Mouse (Mus musculus) lung, postnatal 0 days (tissue): Measurements from ENCODE around the gene Olfr653. TPM values are rescaled to one million over a fixed set of nuclear protein-coding genes. Genes with fewer than 3 reads are reported as not detected.

Source experiments
- ATAC-seq: fragments of 200-750 bp; cut with Nextera tagmentation; 2 replicates; pipeline ENCODE4 v1.8.0; 2017; ENCODE audit warnings: moderate library complexity
- DNase-seq: peaks from one replicate; pipeline ENCODE4 v3.0.0-alpha.2; 2016; ENCODE audit warnings: low spot score
- H3K27ac ChIP-seq: fragments of 300-500 bp; sonication (generic); 2 replicates; pipeline ENCODE4 v1.5.1; 2014; ENCODE audit warnings: antibody characterized with exemption, mild to moderate bottlenecking, low read length, mixed read lengths
- H3K27me3 ChIP-seq: fragments of 300-500 bp; sonication (generic); replicated peaks from 2 replicates; pipeline ENCODE4 v1.6.1; 2014; ENCODE audit warnings: low read length, mixed read lengths; ENCODE audit not compliant: insufficient read depth
- H3K36me3 ChIP-seq: fragments of 300-500 bp; sonication (generic); 2 replicates; pipeline ENCODE4 v1.6.1; 2014; ENCODE audit warnings: low read length, mixed read lengths; ENCODE audit not compliant: insufficient read depth
- H3K4me1 ChIP-seq: fragments of 300-500 bp; sonication (generic); 2 replicates; pipeline ENCODE4 v1.6.1; 2014; ENCODE audit warnings: antibody characterized with exemption, low read depth, low read length, mixed read lengths; ENCODE audit not compliant: insufficient read depth
- H3K4me2 ChIP-seq: fragments of 300-500 bp; sonication (generic); replicated peaks from 2 replicates; pipeline ENCODE4 v1.6.1; 2014; ENCODE audit warnings: low read depth, mild to moderate bottlenecking, low read length, moderate library complexity, mixed read lengths
- H3K4me3 ChIP-seq: fragments of 300-500 bp; sonication (generic); 2 replicates; pipeline ENCODE4 v1.5.1; 2014; ENCODE audit warnings: low read depth, low read length
- H3K9ac ChIP-seq: fragments of 300-500 bp; sonication (generic); replicated peaks from 2 replicates; pipeline ENCODE4 v1.6.1; 2014; ENCODE audit warnings: low read depth, mild to moderate bottlenecking
- H3K9me3 ChIP-seq: fragments of 300-500 bp; sonication (generic); 2 replicates; pipeline ENCODE4 v1.6.1; 2016; ENCODE audit warnings: low read length, mixed read lengths
- CTCF ChIP-seq: IDR thresholded peaks from 2 replicates; pipeline ENCODE4 v1.5.1; 2016; ENCODE audit warnings: antibody characterized with exemption, mild to moderate bottlenecking
- EP300 ChIP-seq: IDR thresholded peaks from 2 replicates; pipeline ENCODE4 v1.6.1; 2016; ENCODE audit warnings: antibody characterized with exemption, mild to moderate bottlenecking, control low read depth
- WGBS: fragments of 180-500 bp; shearing (Covaris S2); extraction: QIAGEN DNeasy Blood & Tissue Kit; methylation state at CpG from one replicate; pipeline ENCODE4 v1.1.7; 2014; 5-methylcytosine and 5-hydroxymethylcytosine counted together
- polyA plus RNA-seq: library from polyadenylated mRNA; unstranded; fragments of >200 nt; fragmentation: Nextera tagmentation; extraction: Ambion mirVana; gene quantifications from 2 replicates; pipeline ENCODE4 v1.2.1, GENCODE M21; 2015

Olfr653 gene
- polyA plus RNA-seq, 1 experiment from 2014 or later = not detected

DNA sequence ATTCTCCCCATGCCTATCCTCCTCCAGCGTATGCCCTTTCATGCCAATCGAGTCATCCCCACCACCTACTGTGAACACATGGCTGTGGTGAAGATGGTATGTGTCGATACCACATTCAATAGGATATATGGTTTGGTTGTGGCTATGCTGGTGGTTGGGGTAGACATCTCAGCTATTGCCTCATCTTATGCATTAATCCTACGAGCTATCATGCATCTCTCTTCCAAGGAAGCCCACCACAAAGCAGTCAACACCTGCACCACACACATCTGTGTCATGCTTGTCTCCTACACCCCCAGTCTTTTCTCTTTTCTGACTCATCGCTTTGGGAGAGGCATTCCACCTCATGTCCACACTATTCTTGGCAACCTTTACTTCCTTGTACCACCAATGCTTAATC lies 11.2 kb downstream of the Olfr653 start:
- no peak overlapping the region for H3K27ac ChIP-seq
- WGBS = 74% methylated on average over 5 of the region's 5 CpGs
- ATAC-seq = no peak

DNA sequence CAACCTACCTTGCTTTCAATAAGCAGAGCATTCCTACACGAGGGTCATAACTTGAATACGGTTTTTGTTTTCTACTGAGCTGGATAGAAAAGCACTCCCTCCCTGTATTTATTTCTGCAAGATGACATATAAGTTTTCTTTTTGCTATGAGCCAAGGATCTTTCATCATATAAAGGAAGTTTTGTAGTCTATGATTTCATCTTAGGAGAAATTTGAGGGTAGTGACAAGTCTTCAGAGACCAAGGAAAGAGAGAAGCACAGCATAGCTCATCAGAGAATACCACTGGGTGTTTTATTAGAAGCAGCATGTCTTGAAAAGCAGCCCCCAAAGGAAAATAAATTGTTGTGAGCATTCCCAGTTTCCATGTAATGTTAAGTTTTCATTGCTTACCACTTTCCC lies 24.6 kb downstream of the Olfr653 start, which contains the start of gene Olfr655:
Gene Olfr655, minus strand, starts transcription at position 101 of the 400 bp plus-strand sequence.
- H3K36me3 ChIP-seq = no peaks in the 10 kb centered on the region
- ATAC-seq (no peak), DNase-seq (no peak)
- H3K27me3 ChIP-seq = no peaks in the 10 kb centered on the region
- no peaks in the 10 kb centered on the region for H3K9me3 ChIP-seq
- TF ChIP-seq CTCF (no peak), EP300 (no peak)
- H3K27ac ChIP-seq = no peak within 1 kb of the TSS
- no peak within 1 kb of the TSS for H3K4me2 ChIP-seq
- WGBS = 81% methylated on average over 2 of the region's 2 CpGs
- no peaks in the 10 kb centered on the region for H3K4me1 ChIP-seq
- H3K4me3 ChIP-seq = no peak within 1 kb of the TSS
- no peak within 1 kb of the TSS for H3K9ac ChIP-seq

More for the DNA sequence above, 11.2 kb downstream of the Olfr653 start:
- no peaks in the 10 kb centered on the region for H3K27me3 ChIP-seq
- DNase-seq = no peak
- no peak overlapping the region for H3K9ac ChIP-seq
- no peak overlapping the region for H3K4me2 ChIP-seq
- TF ChIP-seq CTCF (no peak), EP300 (no peak)
- no peaks in the 10 kb centered on the region for H3K36me3 ChIP-seq
- no peaks in the 10 kb centered on the region for H3K9me3 ChIP-seq
- H3K4me3 ChIP-seq = no peak overlapping the region
- no peaks in the 10 kb centered on the region for H3K4me1 ChIP-seq

- TF ChIP-seq CTCF (peak; percentile 72), EP300 (no peak)
- Histone ChIP-seq H3K4me1 (no peaks in the 10 kb centered on the region), H3K4me3 (no peak overlapping the region), H3K4me2 (no peak overlapping the region), H3K36me3 (no peaks in the 10 kb centered on the region), H3K27ac (no peak overlapping the region), H3K9ac (no peak overlapping the region), H3K9me3 (no peaks in the 10 kb centered on the region), H3K27me3 (no peaks in the 10 kb centered on the region)
- DNase-seq (peak; percentile 25), ATAC-seq (no peak)
- 6% methylated on average over 3 of the region's 3 CpGs for WGBS
These were observed 26.1 kb downstream of the Olfr653 start for GRCm38 (mm10) chr7:104603173-104603572.

DNA sequence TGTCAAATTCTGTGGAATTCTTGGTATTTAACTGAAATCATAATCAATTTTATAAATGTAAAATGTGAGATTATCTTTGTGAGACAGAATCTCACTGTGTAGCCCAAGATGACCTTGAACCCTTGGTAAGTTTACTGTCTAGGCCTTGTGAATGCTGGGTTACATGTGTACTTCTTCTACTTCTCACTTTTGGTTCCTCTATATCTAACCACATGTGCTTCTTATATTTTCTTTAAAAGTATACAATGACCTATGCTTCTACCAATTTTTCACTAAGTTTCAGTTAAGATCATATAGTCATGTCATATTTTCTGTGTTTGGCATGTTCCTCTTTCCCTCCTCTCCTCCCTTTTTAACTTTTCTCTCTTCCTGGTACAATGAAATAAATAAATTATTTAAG lies 27.6 kb downstream of the Olfr653 start:
- H3K9ac ChIP-seq = no peak overlapping the region

GRCm38 (mm10) chr7:104613655-104614054 lies 36.5 kb downstream of the Olfr653 start, which contains the start of gene Olfr656:
Gene Olfr656, plus strand, starts transcription at chr7:104613955.
- Histone ChIP-seq H3K4me3 (no peak within 1 kb of the TSS), H3K27ac (no peak within 1 kb of the TSS), H3K4me1 (no peaks in the 10 kb centered on the region), H3K9me3 (no peaks in the 10 kb centered on the region), H3K27me3 (no peaks in the 10 kb centered on the region), H3K4me2 (no peak within 1 kb of the TSS), H3K9ac (no peak within 1 kb of the TSS), H3K36me3 (no peaks in the 10 kb centered on the region)
- no peak for DNase-seq
- TF ChIP-seq EP300 (no peak), CTCF (no peak)
- WGBS = 66% methylated on average over 4 of the region's 4 CpGs
- ATAC-seq = no peak

More for the DNA sequence above, 27.6 kb downstream of the Olfr653 start:
- ATAC-seq (no peak), DNase-seq (no peak)
- TF ChIP-seq EP300 = no peak
- Histone ChIP-seq H3K9me3 (no peaks in the 10 kb centered on the region), H3K4me2 (no peak overlapping the region), H3K4me1 (no peaks in the 10 kb centered on the region), H3K36me3 (no peaks in the 10 kb centered on the region), H3K27me3 (no peaks in the 10 kb centered on the region), H3K27ac (no peak overlapping the region), H3K4me3 (no peak overlapping the region)

GRCm38 (mm10) chr7:104624494-104624893 lies 47.4 kb downstream of the Olfr653 start, which contains the start of gene Olfr657:
Gene Olfr657, plus strand, starts transcription at chr7:104624794.
- Histone ChIP-seq H3K4me3 (no peak within 1 kb of the TSS), H3K4me2 (no peak within 1 kb of the TSS), H3K9ac (no peak within 1 kb of the TSS), H3K9me3 (no peaks in the 10 kb centered on the region), H3K27me3 (no peaks in the 10 kb centered on the region), H3K4me1 (no peaks in the 10 kb centered on the region), H3K27ac (no peak within 1 kb of the TSS), H3K36me3 (no peaks in the 10 kb centered on the region)
- TF ChIP-seq EP300 = no peak
- no peak for TF ChIP-seq CTCF
- ATAC-seq (no peak), DNase-seq (no peak)

Other genes starting within 250 kb of the Olfr653 start
- 0.07 TPM in 1 of 2 replicates, not detected in the other for gene Trim34b, start 247.8 kb upstream of the Olfr653 start, polyA plus RNA-seq
- gene Trim12c, start 224.0 kb upstream of the Olfr653 start, polyA plus RNA-seq = 3.1 and 3.6 TPM in 2 replicates
- gene Trim30b, start 207.4 kb upstream of the Olfr653 start, polyA plus RNA-seq = 0.52 and 0.75 TPM in 2 replicates
- 0.06 and 0.13 TPM in 2 replicates for gene Trim30c, start 176.5 kb upstream of the Olfr653 start, polyA plus RNA-seq
- 5.2 and 5.3 TPM in 2 replicates for gene Trim30a, start 112.1 kb upstream of the Olfr653 start, polyA plus RNA-seq
- gene Trim30d, start 69.5 kb upstream of the Olfr653 start, polyA plus RNA-seq = 1.9 and 2.1 TPM in 2 replicates
- gene Olfr651, start 27.2 kb upstream of the Olfr653 start, polyA plus RNA-seq = not detected in 2 replicates
- not detected in 2 replicates for gene Olfr652, start 16.4 kb upstream of the Olfr653 start, polyA plus RNA-seq
- not detected in 2 replicates for gene Olfr654, start 9.7 kb downstream of the Olfr653 start, polyA plus RNA-seq
- gene Olfr655, start 24.5 kb downstream of the Olfr653 start, polyA plus RNA-seq = not detected in 2 replicates
- not detected in 2 replicates for gene Olfr656, start 36.6 kb downstream of the Olfr653 start, polyA plus RNA-seq
- gene Olfr657, start 47.5 kb downstream of the Olfr653 start, polyA plus RNA-seq = not detected in 2 replicates
- not detected in 2 replicates for gene Olfr658, start 70.0 kb downstream of the Olfr653 start, polyA plus RNA-seq
- not detected in 2 replicates for gene Olfr659, start 89.4 kb downstream of the Olfr653 start, polyA plus RNA-seq
- not detected in 2 replicates for gene Olfr661, start 109.2 kb downstream of the Olfr653 start, polyA plus RNA-seq
- not detected in 2 replicates for gene Usp17le, start 200.2 kb downstream of the Olfr653 start, polyA plus RNA-seq